Mouse (Mus musculus) E14TG2a.4 (cell line): ENCODE data around the gene Rnf157.
"Not testable (repeated sequence)": the region's sequence is repeated elsewhere in the genome, so short reads cannot be mapped to it uniquely, and the experiment has no call there.

Experiments used
- H3K27me3 ChIP-seq: 2 replicates; pipeline ENCODE4 v1.6.1; 2014; ENCODE audit warnings: low read length, control low read depth; ENCODE audit not compliant: insufficient read depth
- H3K36me3 ChIP-seq: 2 replicates; pipeline ENCODE4 v1.6.1; 2014; ENCODE audit warnings: low read length, control low read depth; ENCODE audit not compliant: insufficient read depth
- H3K4me1 ChIP-seq: replicated peaks from 2 replicates; pipeline ENCODE4 v1.6.1; 2014; ENCODE audit warnings: low read depth, low read length, control low read depth
- H3K4me3 ChIP-seq: replicated peaks from 2 replicates; pipeline ENCODE4 v1.5.1; 2014; ENCODE audit warnings: mild to moderate bottlenecking, low read length
- H3K9me3 ChIP-seq: 2 replicates; pipeline ENCODE4 v1.6.1; 2014; ENCODE audit warnings: low read length, control low read depth
- CTCF ChIP-seq: conservative IDR thresholded peaks from 2 replicates; pipeline ENCODE4 v1.5.1; 2014; ENCODE audit warnings: low read length
- NANOG ChIP-seq: IDR thresholded peaks from 2 replicates; pipeline ENCODE4 v1.6.1; 2014; ENCODE audit warnings: borderline replicate concordance, low read length, mixed read lengths
- POU5F1 ChIP-seq: IDR thresholded peaks from 2 replicates; pipeline ENCODE4 v1.6.1; 2014; ENCODE audit warnings: low read length, borderline replicate concordance

Gene Rnf157

DNA sequence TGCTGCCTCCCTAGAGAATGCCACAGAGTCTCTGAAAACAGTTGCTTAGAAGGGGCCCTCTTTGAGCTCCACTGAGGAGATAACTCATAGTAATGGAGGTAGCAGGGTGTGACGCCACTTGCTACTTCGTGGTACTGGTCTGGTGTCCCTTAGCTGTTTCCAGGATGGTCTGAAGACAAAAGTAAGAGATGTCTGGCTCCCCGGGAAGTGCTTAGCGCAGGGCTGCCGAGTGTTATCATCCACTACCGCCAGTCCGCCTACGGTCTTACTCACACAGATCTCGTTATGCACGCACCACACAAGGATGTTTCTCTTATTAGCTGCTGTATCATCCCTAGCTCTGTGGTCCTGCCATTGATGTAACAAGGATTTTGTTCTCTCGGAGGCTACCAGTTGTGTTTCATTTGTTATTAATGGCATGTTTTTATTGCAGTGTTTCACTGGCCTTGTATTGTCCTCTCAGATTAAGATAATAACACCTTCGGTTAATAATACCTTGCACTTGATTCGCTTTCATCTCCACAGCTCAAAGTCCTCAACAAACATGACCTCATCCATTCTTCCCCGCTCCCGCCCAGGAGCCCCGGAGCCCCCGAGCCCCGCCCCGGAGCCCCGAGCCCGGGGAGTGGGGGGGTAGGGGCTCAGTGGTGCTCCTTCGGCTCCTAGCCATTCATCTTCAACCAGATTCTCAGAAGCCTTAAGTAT lies 18.0 kb upstream of the Rnf157 start:
- Histone ChIP-seq H3K36me3 (peaks cover 11% of the 10 kb centered on the region), H3K27me3 (no peaks in the 10 kb centered on the region), H3K9me3 (no peaks in the 10 kb centered on the region), H3K4me3 (peak overlapping the region; percentile 63), H3K4me1 (peaks cover 78% of the 10 kb centered on the region)
- no peak for TF ChIP-seq POU5F1

DNA sequence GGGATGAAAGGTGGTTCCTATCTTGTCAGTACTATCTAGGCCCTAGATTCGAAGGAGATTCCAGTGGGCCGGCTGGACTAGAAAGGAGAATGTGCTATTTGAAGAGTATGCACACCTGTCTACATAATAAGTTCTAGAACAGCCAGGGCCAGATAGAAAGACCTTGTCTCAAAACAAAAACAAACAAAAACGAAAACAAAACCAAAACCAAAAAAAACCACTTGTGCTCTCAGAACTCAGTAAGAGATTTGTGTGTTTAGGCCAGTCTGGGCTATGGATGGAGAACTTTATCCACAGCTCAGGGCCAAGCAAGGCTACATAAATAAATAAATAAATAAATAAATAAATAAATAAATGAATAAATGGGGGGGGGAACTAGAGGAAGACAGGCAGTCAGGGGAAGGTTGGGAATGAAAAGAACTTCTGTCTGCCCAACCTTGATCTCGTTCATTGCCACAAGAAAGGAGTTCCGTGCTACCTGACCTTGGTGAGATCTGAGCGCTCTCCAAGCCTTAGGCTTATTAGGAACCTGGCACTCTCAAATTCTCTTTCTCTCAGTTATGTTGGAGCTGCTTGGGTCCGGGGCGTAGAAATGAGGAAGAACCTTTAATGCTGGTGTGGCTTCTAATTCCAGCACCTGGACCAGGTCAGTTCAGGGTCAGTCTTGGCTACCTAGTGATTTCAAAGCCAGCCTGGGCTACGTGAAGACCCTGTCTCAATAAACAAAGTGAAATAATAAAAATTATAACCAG lies 17.2 kb upstream of the Rnf157 start:
- Histone ChIP-seq H3K27me3 (no peaks in the 10 kb centered on the region), H3K36me3 (peaks cover 2% of the 10 kb centered on the region), H3K9me3 (no peaks in the 10 kb centered on the region), H3K4me1 (peaks cover 81% of the 10 kb centered on the region), H3K4me3 (peak overlapping the region; percentile 63)
- TF ChIP-seq POU5F1 = no peak
- TF ChIP-seq CTCF = no peak
- no peak for TF ChIP-seq NANOG

DNA sequence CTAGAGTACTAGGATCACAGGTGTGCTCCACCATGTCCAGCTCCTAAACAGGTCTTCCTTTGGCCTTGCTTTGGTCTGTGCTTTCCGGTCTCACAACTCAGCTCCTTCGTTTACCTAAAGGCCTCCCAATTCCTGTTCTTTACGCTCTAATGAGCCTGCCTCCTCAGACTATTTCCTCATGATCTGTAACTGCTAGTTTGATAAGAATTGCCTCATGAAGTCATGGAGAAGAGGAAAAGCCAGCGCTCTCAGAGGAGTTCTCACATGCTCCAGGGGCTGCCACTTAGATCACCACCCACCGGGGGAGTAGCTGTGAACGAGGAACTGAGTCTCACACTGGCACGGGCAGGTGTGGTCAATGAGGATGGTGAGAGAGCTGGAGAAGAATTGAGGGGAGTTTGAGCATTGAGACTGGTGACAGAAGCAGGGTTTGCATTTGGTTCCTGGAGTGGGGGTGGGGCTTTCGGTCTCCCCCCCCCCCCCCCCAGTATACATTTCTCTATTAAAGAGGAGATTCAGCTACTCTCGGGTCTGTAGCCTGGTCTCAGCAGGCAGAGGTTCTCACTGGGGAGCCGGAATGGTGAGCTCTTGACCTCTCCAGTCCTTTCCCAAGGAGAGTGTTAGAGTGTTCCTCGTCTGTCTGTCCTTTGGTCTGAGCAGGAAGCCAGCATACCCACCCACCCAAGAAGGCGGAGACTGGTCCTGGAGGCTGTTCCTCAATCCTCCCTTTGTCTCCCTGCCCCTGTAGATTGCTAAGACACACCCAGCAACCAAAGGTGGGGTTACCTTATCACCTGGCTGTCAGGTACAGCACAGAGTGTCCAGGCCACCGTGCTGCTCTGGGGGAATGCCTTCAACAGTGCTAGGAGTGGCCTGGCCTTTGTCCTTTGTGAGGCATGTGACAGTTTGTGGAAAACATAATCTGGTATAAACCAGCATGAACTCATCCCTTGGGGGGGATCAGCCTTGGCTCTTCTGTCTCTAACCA lies 16.3 kb upstream of the Rnf157 start:
- Histone ChIP-seq H3K4me3 (peak overlapping the region; percentile 53), H3K9me3 (no peaks in the 10 kb centered on the region), H3K4me1 (peaks cover 89% of the 10 kb centered on the region), H3K27me3 (no peaks in the 10 kb centered on the region), H3K36me3 (no peaks in the 10 kb centered on the region)
- TF ChIP-seq CTCF (no peak), POU5F1 (no peak), NANOG (no peak)

DNA sequence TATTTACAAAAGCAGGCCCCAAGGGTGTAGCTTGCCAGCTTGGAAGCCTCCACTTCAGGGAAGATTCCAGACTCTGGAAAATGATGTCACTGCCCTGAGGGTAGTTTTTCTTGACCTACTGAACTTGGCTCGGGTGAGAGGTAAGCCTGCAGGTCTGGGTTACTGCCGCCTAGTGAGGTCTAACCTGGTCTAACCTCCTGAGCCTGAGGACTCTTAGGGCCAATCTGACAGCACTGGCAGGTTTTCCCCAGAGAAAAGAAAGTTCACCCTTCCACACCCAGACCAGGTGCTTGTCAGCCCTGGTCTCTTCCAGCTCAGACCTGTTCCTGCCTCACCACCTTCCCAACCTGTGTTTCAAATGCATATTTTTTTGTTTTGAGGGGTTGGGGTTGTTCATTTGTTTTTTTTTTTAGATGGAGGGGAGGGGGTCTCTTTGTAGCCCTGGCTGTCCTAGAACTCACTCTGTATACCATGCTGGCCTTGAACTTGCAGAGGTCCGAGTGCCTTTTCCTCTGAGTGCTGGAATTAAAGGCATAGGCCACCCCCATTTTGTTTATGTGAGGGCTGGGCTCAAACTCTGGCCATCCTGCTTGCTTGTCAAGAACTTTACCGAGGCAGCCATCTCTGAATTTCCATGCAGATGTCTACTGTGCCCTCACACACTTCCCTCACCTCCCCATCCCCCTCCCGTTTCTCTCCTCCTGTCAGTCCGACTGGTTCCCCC lies 14.2 kb upstream of the Rnf157 start:
- Histone ChIP-seq H3K9me3 (no peaks in the 10 kb centered on the region), H3K36me3 (no peaks in the 10 kb centered on the region), H3K4me1 (peaks cover 96% of the 10 kb centered on the region), H3K4me3 (no peak overlapping the region), H3K27me3 (no peaks in the 10 kb centered on the region)
- no peak for TF ChIP-seq POU5F1
- no peak for TF ChIP-seq NANOG
- no peak for TF ChIP-seq CTCF

DNA sequence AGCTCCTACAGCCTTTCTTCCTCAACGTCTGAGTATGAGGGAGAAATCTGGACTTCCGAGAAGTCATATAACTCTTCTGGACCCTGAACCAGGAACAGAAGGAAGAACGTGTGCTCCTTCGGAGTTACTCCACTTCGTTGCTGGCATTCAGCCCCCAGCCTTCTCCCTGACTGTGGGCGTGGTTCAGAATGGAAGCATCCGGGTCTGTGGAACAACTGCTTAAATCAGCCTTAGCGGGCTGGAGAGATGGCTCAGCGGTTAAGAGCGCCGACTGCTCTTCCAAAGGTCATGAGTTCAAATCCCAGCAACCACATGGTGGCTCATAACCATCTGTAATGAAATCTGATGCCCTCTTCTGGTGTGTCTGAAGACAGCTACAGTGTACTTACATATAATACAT lies 13.5 kb upstream of the Rnf157 start:
- H3K27me3 ChIP-seq, H3K9me3 ChIP-seq, H3K4me3 ChIP-seq, H3K36me3 ChIP-seq: not testable (repeated sequence)
- H3K4me1 ChIP-seq = peaks cover 95% of the 10 kb centered on the region

DNA sequence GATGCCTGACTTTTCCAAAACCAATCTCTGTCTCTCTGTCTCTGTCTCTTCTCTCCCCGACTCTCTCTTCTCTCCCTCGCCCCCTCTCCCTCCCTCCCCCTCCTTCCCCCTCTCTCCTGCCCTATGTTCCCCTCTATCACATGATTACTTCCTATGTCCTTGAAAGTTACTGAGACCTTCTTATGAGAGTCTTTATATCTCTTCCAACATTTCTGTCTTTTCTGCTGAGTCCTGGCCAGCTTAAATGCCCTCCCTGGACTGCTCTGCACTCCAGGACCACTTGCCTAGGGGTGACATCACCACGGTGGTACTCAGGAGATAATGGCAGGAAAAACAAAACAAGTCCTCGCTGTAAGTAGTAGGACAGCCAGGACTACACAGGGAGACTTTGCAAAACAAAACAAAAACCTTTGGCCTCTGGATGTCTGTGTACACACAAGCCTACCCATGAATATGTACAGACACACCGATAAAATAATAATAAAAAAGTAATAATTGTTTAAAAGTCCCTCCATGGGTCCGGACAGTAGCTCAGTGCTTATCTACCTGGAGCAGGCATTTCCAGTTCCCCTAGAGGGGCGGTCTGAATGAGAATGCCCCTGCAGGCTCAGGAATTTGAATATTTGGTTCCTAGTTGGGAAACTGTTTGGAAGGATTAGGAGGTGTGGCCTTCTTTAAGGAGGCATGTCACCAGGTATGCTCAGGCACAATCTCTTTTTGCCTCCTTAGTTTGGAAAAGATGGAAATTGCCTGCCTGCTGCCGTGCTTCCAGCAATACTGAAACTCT lies 12.0 kb upstream of the Rnf157 start:
- Histone ChIP-seq H3K9me3 (no peaks in the 10 kb centered on the region), H3K4me3 (0 out of 2 replicates have a peak overlapping the region, but pooled peaks have one; percentile 7), H3K4me1 (peaks cover 94% of the 10 kb centered on the region), H3K36me3 (no peaks in the 10 kb centered on the region), H3K27me3 (no peaks in the 10 kb centered on the region)
- no peak for TF ChIP-seq CTCF
- TF ChIP-seq POU5F1 = no peak
- TF ChIP-seq NANOG = no peak

DNA sequence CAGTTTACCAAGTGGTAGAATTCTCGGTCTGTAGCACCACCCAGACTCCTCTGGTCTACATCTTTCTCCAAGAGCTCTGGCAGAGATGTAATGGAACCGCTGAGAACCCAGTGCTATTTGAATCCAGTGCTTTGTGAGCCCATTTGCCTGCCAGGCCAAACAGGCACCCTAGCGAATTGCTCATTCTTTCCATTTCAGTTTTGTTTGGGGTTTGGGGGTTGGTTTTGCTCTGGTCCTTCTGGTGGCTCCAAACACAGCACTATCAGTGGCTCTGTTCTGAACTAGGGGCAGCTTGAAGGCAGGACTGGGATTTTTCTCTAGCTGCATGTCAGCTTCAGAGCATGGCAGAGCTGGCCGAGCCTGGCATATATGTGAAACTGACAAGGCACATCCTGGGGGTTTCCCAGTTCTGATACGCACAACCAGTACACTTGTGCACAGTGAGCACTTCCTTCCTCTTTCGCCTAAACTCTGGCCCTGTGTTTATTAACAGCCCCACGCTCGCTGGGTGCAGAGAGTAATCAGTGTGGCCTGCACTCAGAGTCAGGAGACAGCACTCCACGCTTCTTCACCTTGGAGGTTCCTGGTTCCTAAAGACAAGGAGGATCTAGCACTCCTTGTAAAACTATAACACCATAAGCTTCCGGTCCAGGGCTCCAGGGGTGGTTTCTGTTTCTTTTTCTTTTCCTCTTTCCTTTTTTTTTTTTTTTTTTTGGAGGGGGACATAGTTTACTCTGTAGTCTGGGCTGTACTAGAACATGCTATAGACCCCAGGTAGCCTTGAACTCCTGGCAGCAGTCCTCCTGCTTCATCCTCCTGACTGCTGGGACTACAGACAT lies 11.2 kb upstream of the Rnf157 start:
- no peak overlapping the region for H3K4me3 ChIP-seq
- no peaks in the 10 kb centered on the region for H3K27me3 ChIP-seq
- peaks cover 87% of the 10 kb centered on the region for H3K4me1 ChIP-seq
- TF ChIP-seq POU5F1 (no peak), NANOG (no peak), CTCF (no peak)
- H3K36me3 ChIP-seq = no peaks in the 10 kb centered on the region
- no peaks in the 10 kb centered on the region for H3K9me3 ChIP-seq
